Mouse (Mus musculus) left cerebral cortex, adult 2 months (tissue): ENCODE measurements around the gene Pard6b. TPM values are rescaled to one million over a fixed set of nuclear protein-coding genes. Genes with fewer than 3 reads are reported as not detected.
A peak's percentile ranks its signal among the peaks of the same experiment; 100 is the strongest.
"Not testable (repeated sequence)": the region's sequence is repeated elsewhere in the genome, so short reads cannot be mapped to it uniquely, and the experiment has no call there.

ENCODE experiments used
- DNase-seq, 2 experiments: peaks; one replicate each; pipeline ENCODE4 v3.0.0; 2021 to 2022; ENCODE audit warnings: low spot score in 2 of 2, mixed read lengths in 1 of 2; ENCODE audit errors: extremely low spot score in 1 of 2
- H3K27ac ChIP-seq: fragments of 200-600 bp; 2 replicates; pipeline ENCODE4 v1.8.1; 2022
- H3K4me3 ChIP-seq: fragments of 200-600 bp; 2 replicates; pipeline ENCODE4 v1.8.1; 2022
- CTCF ChIP-seq: fragments of 200-600 bp; IDR thresholded peaks from 2 replicates; pipeline ENCODE4 v1.8.1; 2022; ENCODE audit warnings: antibody characterized with exemption, mild to moderate bottlenecking, moderate library complexity
- intact Hi-C: fragments of 180-260 bp; cut with DNase I; formaldehyde crosslinking; loops from one replicate; pipeline ENCODE4 v1.15.1; 2025
- total RNA-seq, 2 experiments: library from RNA; stranded (reverse); gene quantifications; 2 replicates each; pipeline ENCODE4 v1.2.3; 2021

Pard6b gene
- total RNA-seq, 2 experiments from 2014 or later = 5.5 to 6.8 TPM

DNA sequence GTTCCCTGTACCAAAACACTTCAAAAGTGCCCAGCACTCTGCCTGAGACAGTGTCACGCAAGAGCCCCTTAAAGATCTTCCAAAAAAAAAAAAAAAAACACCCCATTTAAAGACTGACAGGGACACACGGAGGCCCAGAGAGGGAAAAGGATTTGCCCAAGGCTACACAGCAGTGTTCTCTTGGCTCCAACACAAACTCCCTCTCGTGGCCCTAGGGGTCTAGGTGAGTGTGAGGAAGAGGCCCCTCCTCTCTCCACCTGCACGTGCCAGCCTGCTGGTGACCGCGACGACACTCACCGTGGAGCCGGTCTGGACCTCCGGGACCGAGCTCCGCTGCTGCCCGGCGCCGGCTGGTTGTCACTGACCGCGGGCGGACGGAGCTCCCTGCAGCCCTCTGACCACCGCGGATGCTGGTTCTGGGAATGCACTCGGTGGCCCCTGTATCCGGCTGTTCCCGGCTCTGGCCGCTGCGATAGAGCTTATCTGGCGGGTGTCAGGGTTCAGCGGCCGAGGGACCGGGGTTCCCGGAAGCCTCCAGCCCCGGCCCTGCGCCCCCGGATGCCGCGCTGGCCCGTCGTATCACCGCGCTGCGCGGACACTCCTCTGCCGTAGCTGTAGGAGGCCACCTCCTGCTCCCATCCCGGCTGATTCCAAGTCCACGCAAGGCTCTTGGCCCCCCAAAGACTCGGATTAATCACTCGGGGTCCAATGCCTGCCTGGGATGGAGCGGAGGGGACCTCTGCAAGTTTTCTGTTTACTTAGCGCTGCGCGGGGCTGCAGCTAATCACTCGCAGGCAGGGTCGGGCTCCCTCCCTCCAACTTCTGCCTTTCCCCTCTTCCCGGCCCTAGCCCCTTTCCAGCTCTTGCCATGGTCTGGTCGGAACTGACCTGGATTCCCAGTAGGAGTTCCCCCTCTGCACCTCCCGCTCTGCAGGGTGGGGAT lies 30.5 kb upstream of the Pard6b start:
- intact Hi-C loops = no loop called here
- DNase-seq = no peak
- peak overlapping the region; percentile 32 for H3K4me3 ChIP-seq
- H3K27ac ChIP-seq = no peak overlapping the region
- no peak for TF ChIP-seq CTCF

DNA sequence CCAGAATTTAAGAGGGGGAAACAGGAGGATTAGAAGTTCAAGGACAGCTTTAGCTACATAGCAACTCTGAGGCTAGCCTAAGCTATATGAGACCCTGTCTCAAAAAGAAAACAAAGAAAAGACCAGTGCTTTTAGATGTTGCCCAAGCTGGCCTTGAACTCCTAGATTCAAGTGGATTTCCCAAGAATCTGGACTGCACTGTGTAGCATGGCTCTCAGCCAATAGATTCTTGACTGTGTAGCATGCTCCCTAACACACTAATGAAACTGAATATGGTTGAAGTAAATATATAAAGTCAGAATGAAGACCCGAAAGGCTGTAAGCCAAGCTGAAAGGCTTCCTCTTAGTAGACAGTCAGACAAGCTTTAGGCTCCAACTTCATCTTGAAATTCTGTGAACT lies 28.6 kb upstream of the Pard6b start:
- H3K27ac ChIP-seq = no peak overlapping the region
- no peak overlapping the region for H3K4me3 ChIP-seq
- TF ChIP-seq CTCF = no peak
- intact Hi-C loops = no loop called here
- DNase-seq = no peak

DNA sequence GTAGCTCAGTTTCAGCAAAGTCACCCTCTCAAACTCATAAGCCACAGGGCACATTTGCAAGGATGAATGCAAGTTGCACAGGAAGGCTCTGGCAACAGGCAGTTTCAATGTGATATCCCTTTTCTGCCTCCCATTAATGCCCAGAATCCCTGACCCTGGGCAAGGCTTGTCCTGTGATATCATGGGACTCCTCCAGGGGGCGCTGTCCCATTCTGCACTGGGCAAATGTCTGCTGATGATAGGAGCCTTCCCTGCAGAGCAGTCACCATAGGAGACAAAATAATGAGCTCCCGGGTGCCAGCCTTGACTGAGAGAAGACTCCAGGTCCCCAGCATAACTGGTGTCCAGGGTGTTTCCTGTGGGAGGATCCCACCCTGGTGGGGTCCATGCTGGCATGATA lies 28.1 kb upstream of the Pard6b start:
- peak; percentile 63 for TF ChIP-seq CTCF
- no peak overlapping the region for H3K4me3 ChIP-seq
- intact Hi-C loops = no loop called here
- no peak for DNase-seq
- no peak overlapping the region for H3K27ac ChIP-seq

DNA sequence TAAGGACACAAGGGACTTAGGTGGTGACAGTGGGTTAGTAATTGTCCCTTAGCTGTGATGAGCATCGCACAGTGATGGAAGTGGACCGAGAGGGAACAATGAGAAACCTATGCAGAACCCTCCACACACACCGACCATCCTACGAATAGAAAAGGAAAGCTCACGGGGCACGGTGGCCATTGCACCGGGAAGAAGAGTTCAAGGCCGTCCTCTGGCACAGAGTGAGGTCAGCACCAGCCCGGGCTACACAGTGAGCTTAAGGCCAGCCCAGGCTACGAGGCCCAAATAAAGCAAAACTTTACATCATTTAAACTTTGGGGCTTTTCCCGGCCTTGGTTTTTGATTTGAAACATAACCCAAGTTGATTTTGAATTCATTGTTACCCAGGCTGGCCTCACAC lies 26.7 kb upstream of the Pard6b start:
- no peak for TF ChIP-seq CTCF
- H3K27ac ChIP-seq = no peak overlapping the region
- no peak for DNase-seq
- H3K4me3 ChIP-seq = no peak overlapping the region
- intact Hi-C loops = no loop called here

DNA sequence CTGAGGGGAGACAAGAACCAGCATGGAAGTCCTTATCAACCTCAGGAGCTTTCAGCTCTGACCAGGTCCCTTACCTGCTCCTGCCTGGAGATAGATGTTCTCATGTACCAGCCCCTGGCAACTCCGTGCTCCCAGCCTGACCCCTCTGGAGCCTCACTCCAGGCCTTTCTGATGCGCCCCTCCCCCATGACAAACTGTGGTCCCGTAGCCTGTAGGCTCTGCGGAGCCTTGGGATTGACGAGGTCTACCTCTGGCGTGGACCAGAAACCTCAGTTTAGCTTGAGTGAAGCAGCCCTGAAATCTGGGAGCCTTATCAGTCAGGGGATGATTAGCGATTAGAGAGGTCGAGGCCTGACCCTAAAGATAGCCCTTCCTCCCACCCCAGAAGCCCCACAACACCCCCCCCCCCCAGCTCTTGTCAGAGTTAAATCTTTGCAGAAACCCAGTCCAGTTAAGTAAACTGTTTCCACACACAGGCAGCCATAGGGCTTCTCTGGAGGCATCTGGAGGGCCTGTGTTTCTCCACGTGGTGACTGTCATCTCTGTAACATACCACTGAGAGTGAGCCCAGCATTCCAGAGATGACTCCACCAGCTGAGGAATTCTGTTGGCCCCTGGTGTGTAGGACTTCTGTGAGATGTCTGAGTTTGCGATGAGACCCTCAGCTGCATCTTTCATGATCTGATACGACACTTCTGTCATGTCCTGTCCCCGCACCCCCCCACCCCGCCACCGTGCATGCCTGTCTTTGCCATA lies 24.7 kb upstream of the Pard6b start:
- H3K4me3 ChIP-seq = no peak overlapping the region
- intact Hi-C loops = no loop called here

DNA sequence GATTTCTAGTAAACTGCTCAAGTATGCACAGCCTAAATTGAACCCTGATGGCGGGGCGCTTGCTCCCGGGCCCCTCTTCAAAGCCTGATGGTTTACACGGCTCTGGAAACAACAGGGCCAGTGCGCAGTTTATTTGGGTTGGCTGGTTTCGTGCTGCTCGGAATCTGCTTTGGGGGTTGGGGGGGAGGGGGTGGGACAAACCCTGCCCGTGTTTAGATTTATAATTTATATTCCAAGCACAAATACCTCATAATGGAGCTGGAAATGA lies 24.2 kb upstream of the Pard6b start:
- no peak for DNase-seq
- no peak overlapping the region for H3K4me3 ChIP-seq
- no peak for TF ChIP-seq CTCF
- H3K27ac ChIP-seq = no peak overlapping the region
- intact Hi-C loops = no loop called here

More for the DNA sequence above, 24.7 kb upstream of the Pard6b start:
- no peak overlapping the region for H3K27ac ChIP-seq
- no peak for TF ChIP-seq CTCF
- no peak for DNase-seq

DNA sequence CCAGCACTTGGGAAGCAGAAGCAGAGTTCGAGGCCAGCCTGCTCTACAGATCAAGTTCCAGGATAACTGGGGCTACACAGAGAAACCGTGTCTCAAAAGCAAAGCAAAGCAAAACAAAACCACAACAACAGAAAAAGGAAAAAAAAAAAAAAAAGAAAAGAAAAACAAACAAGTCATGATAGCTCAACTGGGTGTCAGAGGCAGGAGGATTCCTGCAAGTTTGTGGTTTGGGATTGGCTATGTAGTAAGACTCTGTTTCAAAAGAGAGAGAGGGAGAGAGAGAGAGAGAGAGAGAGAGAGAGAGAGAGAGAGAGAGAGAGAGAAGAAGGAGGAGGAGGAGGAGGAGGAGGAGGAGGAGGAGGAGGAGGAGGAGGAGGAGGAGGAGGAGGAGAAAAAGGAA lies 22.9 kb upstream of the Pard6b start:
- H3K4me3 ChIP-seq, H3K27ac ChIP-seq, intact Hi-C loops, DNase-seq: not testable (repeated sequence)

DNA sequence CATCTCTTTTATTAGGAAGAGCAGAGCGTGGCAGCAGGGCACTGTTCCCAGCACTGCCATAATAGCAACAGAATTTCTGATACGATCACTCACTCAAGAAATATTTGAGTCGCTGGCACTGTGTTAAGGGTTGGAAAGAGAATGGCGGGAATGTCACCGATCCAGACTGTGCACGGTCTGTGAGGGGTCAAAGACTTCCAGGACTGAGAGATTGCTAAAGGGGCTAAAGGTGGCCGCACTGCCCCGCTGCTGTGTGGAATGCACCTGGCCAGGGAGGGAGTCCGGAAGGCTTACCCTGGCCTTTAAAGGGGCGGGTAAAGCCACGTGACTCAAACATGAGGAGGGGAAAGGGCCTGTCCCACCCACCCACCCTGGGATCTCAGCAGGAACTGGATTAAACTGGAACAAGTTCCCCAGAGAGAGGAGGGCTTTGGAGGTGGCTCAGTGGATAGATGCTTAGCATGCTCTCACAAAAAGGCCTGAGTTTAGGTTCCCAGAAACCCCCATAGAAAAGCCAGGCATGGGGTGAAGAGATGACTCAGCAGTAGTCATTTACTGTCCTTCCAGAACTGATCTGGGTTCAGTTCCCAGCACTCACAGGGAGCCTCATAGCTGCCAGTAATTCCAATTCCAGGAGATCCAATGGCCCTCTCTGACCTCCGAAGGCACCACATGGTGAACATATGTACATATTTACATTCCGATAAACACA lies 22.2 kb upstream of the Pard6b start:
- no peak for TF ChIP-seq CTCF
- H3K27ac ChIP-seq = no peak overlapping the region
- intact Hi-C loops = no loop called here
- DNase-seq = no peak
- no peak overlapping the region for H3K4me3 ChIP-seq

DNA sequence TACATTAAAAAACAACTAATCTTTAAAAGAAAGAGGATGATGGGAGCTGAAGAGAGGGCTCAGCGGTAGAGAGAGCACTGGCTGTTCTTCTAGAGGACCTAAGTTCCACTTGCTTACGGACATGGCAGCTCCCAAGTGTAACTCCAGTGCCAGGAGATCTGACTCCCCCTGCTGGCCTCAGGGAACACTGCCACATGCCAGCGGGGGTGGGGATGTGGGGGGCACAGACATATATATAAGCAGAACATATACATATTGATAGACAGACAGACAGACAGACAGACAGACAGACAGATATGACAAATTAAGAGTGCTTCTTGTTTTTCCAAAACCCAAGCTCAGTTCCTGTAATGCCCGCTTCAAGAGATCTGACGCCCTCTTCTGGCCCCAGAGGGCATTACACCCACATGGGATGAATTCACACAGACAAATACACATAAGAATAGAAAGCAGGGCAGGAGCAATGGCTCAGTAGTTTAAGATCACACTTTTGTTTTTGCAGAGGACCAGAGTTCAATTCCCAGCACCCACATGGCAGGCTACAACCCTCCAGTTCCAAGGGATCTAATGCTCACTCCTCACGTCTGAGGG lies 21.5 kb upstream of the Pard6b start:
- Histone ChIP-seq H3K27ac (no peak overlapping the region), H3K4me3 (no peak overlapping the region)
- peak; percentile 12 for TF ChIP-seq CTCF
- intact Hi-C loops = no loop called here
- no peak for DNase-seq

DNA sequence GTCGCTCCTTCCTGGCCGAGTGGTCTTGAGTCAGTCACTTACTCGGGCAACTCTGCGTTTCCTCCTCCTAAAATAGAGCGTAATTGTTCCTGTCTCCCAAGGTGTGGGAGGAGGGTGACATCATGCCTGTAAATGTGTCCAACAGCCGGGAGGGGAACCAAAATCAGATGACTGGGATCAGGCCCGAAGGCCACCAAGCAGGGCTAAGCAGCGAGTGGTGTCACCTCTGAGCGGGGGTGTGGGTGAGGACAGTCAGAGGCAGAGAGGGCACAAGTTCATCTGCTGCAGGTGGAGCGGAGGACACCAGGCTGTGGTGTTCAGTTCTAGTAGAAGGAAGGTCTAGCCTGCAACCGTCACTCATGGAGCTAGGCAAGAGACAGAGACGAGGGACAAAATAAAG lies 17.1 kb upstream of the Pard6b start:
- no peak for TF ChIP-seq CTCF
- DNase-seq = no peak
- H3K4me3 ChIP-seq = no peak overlapping the region
- no peak overlapping the region for H3K27ac ChIP-seq
- intact Hi-C loops = no loop called here

DNA sequence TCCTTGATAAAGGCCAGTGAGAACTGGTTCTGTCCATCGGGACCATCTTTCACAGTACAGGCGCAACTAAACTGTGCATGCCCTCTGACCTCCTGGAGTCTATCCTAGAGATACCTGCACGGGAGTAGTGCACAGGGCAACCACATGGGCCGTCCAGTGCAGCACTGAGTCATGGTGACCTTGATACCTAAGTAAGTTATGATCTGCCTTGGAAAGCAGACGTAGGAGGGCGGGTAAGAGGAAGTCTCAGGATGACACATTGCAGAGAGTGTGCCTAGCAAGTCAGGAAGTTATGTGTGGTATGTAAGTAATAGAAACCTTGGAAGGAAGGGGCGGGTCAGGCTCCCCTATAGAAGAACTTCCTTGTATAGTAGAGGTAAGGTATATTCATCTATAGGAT lies 15.3 kb upstream of the Pard6b start:
- DNase-seq = no peak
- Histone ChIP-seq H3K4me3 (no peak overlapping the region), H3K27ac (no peak overlapping the region)
- intact Hi-C loops = no loop called here
- no peak for TF ChIP-seq CTCF

DNA sequence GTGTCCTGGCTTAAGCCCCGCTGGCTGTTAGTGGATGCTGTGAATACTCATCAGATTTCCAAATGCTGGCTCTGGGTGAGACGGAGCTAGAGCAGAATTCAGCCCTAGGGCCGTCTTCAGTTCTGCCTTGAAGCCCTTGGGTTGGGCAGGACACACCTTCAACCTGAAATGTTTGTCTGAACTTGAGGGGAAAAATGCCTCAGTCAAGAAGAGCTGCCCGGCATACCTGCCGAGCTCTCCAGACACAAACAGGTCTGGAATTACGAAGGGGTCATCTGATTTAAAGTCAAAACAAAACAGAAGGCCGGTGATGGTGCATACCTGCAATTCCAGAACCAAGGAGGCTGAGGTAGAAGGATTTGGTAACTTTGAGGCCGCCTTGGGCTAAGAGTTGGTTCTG lies 14.0 kb upstream of the Pard6b start:
- no peak overlapping the region for H3K4me3 ChIP-seq
- H3K27ac ChIP-seq = no peak overlapping the region
- intact Hi-C loops = no loop called here
- TF ChIP-seq CTCF = no peak
- no peak for DNase-seq
